Mouse (Mus musculus) layer of hippocampus, adult 2 months (tissue): ENCODE data around the gene Samt3. TPM values are rescaled to one million over a fixed set of nuclear protein-coding genes. Genes with fewer than 3 reads are reported as not detected.

Source experiments
- DNase-seq, 2 experiments: peaks; one replicate each; pipeline ENCODE4 v3.0.0; 2022; ENCODE audit warnings: low spot score in 2 of 2
- H3K27ac ChIP-seq: fragments of 200-600 bp; 2 replicates; pipeline ENCODE4 v1.8.1; 2022
- H3K4me3 ChIP-seq: fragments of 200-600 bp; 2 replicates; pipeline ENCODE4 v1.8.1; 2022; ENCODE audit warnings: mild to moderate bottlenecking
- CTCF ChIP-seq: fragments of 200-600 bp; conservative IDR thresholded peaks from 2 replicates; pipeline ENCODE4 v1.8.1; 2022; ENCODE audit warnings: antibody characterized with exemption, mild to moderate bottlenecking, moderate library complexity
- long read RNA-seq, 2 experiments: library from polyadenylated mRNA; stranded (forward); transcript quantifications; one replicate each; pipeline ENCODE4 v2.0.0; 2021; ENCODE audit warnings: borderline mapping rate in 2 of 2
- total RNA-seq, 2 experiments: library from RNA; stranded (reverse); gene quantifications; 2 replicates each; pipeline ENCODE4 v1.2.3; 2021

Samt3 gene
- not detected for total RNA-seq
- long read RNA-seq, experiment 1: 0 reads
- long read RNA-seq, experiment 2: 0 reads

DNA sequence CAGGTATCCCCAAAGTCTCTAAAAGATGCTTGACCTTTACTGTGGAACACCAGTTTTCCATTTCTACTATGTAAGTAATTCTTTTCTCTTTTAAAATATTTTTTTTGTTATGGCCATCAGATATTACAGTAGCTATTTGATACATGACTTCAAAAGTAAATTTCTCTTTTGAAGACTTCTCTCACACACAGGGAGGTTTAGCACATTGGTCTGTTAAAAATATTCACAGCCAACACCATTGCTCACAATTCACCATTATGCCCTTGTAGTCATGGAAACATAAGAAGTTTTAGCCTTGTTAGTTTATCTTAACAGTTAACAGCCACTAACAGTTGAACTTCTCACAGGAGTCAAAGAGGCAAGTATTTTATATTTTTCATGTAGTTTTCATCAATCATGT is at the start of gene Samt3:
Samt3 (plus strand) TSS at position 301 of the 400 bp plus-strand sequence.
- DNase-seq: no peak
- Histone ChIP-seq H3K4me3 (no peak within 1 kb of the TSS), H3K27ac (no peak within 1 kb of the TSS)
- TF ChIP-seq CTCF: no peak

GRCm38 (mm10) chrX:86016591-86016990 is 27.4 kb upstream of the Samt3 start:
- no peak for DNase-seq
- Histone ChIP-seq H3K4me3 (no peak overlapping the region), H3K27ac (no peak overlapping the region)
- TF ChIP-seq CTCF: no peak

DNA sequence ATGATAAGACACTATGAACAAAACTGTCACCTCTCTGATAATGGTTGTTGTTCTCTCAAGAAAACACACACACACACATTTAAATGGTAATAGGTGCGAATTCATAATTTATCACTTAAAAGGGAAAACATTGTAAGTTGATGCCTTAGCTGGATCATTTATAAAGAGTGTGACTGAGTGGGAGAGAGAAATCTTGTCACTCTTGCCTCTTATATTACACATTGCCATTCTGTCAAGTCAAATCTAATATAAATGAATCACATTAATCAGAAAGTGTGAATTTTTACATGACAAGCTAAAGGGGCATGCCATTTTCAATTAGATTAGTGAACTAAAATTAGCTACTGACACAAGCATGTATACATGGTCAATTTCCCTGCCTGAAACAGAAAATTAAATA is 44.7 kb downstream of the Samt3 start:
- TF ChIP-seq CTCF: no peak
- DNase-seq: no peak
- Histone ChIP-seq H3K27ac (no peak overlapping the region), H3K4me3 (no peak overlapping the region)

Other genes with a start within 250 kb of the Samt3 start
- gene 5430427O19Rik, start 173.8 kb upstream of the Samt3 start, total RNA-seq: under 1 TPM; 0.10 to 0.25 TPM
- not detected for gene Nr0b1, start 147.6 kb downstream of the Samt3 start, total RNA-seq